Mouse (Mus musculus): ENCODE data around the gene Cltrn.

Gene Cltrn

DNA sequence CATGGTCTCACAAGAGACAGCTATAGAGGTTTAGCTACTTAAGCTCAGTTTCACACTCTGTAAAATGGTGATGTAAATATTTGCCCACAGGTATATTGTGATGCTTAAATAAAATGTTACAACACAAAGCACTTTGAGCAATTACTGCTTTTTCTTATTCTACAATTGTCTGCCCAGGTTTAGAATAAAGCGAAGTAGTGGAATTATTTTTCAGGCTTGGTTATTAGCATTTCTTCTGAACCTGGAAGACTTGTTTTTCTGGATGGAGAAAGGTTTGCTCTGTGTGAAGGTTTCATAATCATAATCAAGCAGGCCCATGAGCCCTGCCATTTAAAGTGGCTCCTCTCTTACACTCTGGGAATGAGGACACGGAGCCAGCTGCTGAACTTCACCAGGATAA is 50.4 kb downstream of the Cltrn start, which contains the start of gene Ace2:
Gene Ace2, plus strand, starts transcription at position 301 of the 400 bp plus-strand sequence.
- DNase-seq (ENCODE audit: low read depth, low spot score): no peak

DNA sequence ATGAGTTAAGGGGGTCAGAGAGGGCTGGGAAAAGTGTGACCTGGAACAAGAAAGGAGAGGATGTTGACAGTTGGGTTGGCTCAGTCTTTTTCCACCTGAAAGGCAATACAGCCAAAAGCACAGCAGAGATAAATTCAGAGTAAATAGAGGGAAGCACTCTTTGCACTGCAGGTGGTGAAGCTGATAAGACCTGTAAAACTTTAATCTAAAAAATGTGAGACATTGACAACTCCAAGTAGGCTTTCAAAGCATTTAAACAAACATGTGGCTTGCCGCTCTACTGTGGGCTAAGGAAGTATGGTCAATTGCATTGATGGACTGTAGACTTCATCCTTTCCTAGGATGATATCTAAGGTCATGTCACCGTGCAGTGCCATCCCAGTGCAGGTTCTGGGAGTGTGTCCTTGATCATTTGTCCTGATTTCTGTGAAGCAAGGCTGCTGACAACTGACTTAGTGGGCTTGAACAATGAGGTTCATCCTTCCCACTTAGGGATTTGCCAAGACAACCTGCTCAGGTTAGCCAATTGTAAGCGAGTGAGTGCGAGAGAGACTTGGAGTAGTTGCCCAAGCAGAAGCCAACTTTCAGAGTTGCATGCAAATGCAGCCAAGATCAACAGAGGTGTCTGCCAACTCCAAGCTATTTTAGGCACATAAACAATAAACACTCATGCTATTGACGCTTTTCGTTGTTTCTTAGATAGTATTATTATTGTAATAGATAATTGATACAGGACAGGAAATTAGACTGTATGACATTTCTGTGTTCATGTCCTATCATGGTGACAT is 57.0 kb downstream of the Cltrn start:
- no peak for DNase-seq (ENCODE audit: low read depth, low spot score)

DNA sequence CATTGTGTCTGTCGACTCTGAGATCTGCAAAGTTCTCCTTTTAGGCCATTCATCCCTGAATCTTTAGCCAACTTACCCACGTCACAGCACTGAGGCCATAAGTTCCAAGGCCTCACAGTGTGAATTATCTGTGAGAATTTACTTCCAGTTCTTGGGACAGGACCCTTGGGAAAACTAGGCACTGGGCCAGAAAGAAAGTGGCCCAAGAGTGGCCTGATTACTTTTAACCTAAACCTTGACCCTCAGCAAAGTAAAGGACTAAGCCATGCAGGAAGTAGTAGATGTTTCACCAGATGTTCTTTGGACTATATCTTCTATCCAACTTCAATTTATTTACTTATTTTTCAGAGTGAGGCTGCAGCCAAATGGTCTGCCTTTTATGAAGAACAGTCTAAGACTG is 64.1 kb downstream of the Cltrn start:
- no peak for DNase-seq (ENCODE audit: low read depth, low spot score)

DNA sequence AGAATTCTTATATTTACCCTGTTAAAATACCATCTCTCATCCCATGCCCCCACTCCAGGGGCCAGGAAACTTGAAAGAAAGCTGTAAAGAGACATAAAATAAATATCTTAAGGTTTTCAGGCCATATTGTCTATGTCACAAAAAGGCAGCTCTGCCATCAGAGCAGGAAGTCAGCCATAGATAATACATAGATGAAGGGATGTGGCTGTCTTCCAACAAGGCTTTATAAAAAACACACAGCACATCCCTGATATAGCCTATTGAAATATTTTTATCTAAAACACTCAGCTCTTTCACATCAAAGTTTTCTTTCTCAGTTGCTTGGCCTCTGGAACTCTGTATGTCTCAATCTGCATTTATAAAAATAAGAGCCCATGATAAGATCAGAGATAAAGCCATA is 65.0 kb downstream of the Cltrn start:
- DNase-seq (ENCODE audit: low read depth, low spot score): no peak

DNA sequence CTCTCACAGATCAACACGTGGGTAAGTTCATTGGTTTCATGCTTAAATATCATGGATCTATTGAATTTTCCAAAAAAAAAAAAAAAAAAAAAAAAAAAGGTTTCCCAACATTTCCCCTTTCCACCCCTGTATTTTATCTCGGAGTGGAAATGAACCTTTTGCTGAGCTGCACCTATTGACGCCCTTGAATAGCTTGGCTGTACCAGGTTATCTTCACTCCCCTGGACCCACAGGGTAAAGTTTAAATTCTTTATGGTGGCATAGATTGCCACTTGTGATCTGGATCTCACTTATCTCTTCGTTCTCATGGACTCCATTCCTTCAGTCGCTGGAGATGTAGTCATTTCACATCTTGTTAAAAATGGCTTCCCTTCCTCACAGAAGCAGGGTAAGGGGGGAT is 66.0 kb downstream of the Cltrn start:
- DNase-seq (ENCODE audit: low read depth, low spot score): no peak

DNA sequence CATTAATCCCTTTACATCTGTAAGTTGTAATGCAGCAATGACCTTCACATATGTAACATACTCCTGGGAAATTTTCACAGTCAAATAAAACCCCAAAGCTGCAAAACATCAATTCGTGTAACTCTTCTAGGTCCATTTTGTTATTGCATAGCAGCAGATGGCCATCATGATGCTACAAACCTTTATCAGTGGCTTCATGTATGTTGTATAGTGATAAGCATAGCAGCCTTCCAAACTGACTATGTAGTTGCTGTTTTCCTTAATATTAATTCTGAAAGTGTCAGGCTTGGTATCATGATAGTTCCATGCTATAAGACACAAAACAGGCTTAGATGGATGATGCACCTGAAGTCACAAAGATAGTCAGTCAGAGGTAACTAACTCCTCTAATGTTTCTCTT is 76.1 kb downstream of the Cltrn start:
- no peak for DNase-seq (ENCODE audit: low read depth, low spot score)
